Mouse (Mus musculus) heart, embryonic 13.5 days (tissue): ENCODE measurements around the gene Tmem37. TPM values are rescaled to one million over a fixed set of nuclear protein-coding genes. Genes with fewer than 3 reads are reported as not detected.

Experiments
- ATAC-seq: fragments of 200-750 bp; cut with Nextera tagmentation; 2 replicates; pipeline ENCODE4 v1.8.0; 2017; ENCODE audit warnings: moderate TSS enrichment; ENCODE audit not compliant: insufficient number of reproducible peaks, low FRiP score, low TSS enrichment; ENCODE audit errors: extremely low read depth
- H3K27ac ChIP-seq: fragments of 300-500 bp; sonication (generic); replicated peaks from 2 replicates; pipeline ENCODE4 v1.5.1; 2015; ENCODE audit warnings: moderate library complexity, mild to moderate bottlenecking, inconsistent platforms
- H3K27me3 ChIP-seq: fragments of 300-500 bp; sonication (generic); replicated peaks from 2 replicates; pipeline ENCODE4 v1.6.1; 2015; ENCODE audit warnings: mild to moderate bottlenecking, inconsistent platforms
- H3K36me3 ChIP-seq: fragments of 300-500 bp; sonication (generic); 2 replicates; pipeline ENCODE4 v1.6.1; 2015; ENCODE audit warnings: mild to moderate bottlenecking, inconsistent platforms
- H3K4me1 ChIP-seq: fragments of 300-500 bp; sonication (generic); 2 replicates; pipeline ENCODE4 v1.6.1; 2015; ENCODE audit warnings: inconsistent platforms
- H3K4me2 ChIP-seq: fragments of 300-500 bp; sonication (generic); 2 replicates; pipeline ENCODE4 v1.6.1; 2015; ENCODE audit warnings: inconsistent platforms, mild to moderate bottlenecking, moderate library complexity
- H3K4me3 ChIP-seq: fragments of 300-500 bp; sonication (generic); 2 replicates; pipeline ENCODE4 v1.5.1; 2015; ENCODE audit warnings: moderate library complexity, mild to moderate bottlenecking, inconsistent platforms
- H3K9ac ChIP-seq: fragments of 300-500 bp; sonication (generic); 2 replicates; pipeline ENCODE4 v1.6.1; 2015; ENCODE audit warnings: inconsistent platforms, mild to moderate bottlenecking, moderate library complexity
- H3K9me3 ChIP-seq: fragments of 300-500 bp; sonication (generic); 2 replicates; pipeline ENCODE4 v1.6.1; 2016; ENCODE audit warnings: inconsistent platforms
- WGBS: fragments of 180-500 bp; shearing (Covaris S2); methylation state at CpG from one replicate; pipeline ENCODE4 v1.1.7; 2015; ENCODE audit warnings: mixed read lengths; 5-methylcytosine and 5-hydroxymethylcytosine counted together
- polyA plus RNA-seq: library from polyadenylated mRNA; unstranded; fragments of >200 nt; fragmentation: Nextera tagmentation; extraction: Ambion mirVana; gene quantifications from 2 replicates; pipeline ENCODE4 v1.2.1, GENCODE M21; 2015

The Tmem37 gene
- polyA plus RNA-seq, 1 experiment from 2014 or later: 14.7 TPM

GRCm38 (mm10) chr1:120056236-120056635 is 17.6 kb downstream of the Tmem37 start:
- H3K36me3 ChIP-seq: no peaks in the 10 kb centered on the region
- H3K9me3 ChIP-seq: no peaks in the 10 kb centered on the region
- no peak overlapping the region for H3K4me3 ChIP-seq
- peaks cover 6% of the 10 kb centered on the region for H3K4me1 ChIP-seq
- no peak overlapping the region for H3K27ac ChIP-seq
- H3K4me2 ChIP-seq: no peak overlapping the region
- ATAC-seq: no peak
- 58% methylated on average over 7 of the region's 7 CpGs for WGBS
- no peaks in the 10 kb centered on the region for H3K27me3 ChIP-seq
- H3K9ac ChIP-seq: no peak overlapping the region

- Histone ChIP-seq H3K27ac (peak overlapping the region; percentile 40; the same call in 1 of the 2 replicates), H3K36me3 (no peaks in the 10 kb centered on the region), H3K4me1 (peaks cover 10% of the 10 kb centered on the region), H3K4me3 (no peak overlapping the region), H3K9ac (no peak overlapping the region), H3K4me2 (no peak overlapping the region), H3K9me3 (no peaks in the 10 kb centered on the region), H3K27me3 (no peaks in the 10 kb centered on the region)
- 55% methylated on average over 6 of the region's 6 CpGs for WGBS
- no peak for ATAC-seq
Measured at GRCm38 (mm10) chr1:120055475-120055874, 18.4 kb downstream of the Tmem37 start.

GRCm38 (mm10) chr1:120054997-120055396 is 18.9 kb downstream of the Tmem37 start:
- Histone ChIP-seq H3K36me3 (no peaks in the 10 kb centered on the region), H3K27ac (peak overlapping the region; percentile 40; the same call in 1 of the 2 replicates), H3K4me3 (no peak overlapping the region), H3K4me2 (no peak overlapping the region), H3K4me1 (peaks cover 10% of the 10 kb centered on the region), H3K9ac (no peak overlapping the region), H3K27me3 (no peaks in the 10 kb centered on the region), H3K9me3 (no peaks in the 10 kb centered on the region)
- 77% methylated on average over 6 of the region's 6 CpGs for WGBS
- ATAC-seq: no peak

- no peaks in the 10 kb centered on the region for H3K9me3 ChIP-seq
- H3K9ac ChIP-seq: no peak overlapping the region
- H3K4me3 ChIP-seq: no peak overlapping the region
- no peak for ATAC-seq
- H3K27ac ChIP-seq: no peak overlapping the region
- peaks cover 6% of the 10 kb centered on the region; the same call in 1 of the 2 replicates for H3K4me1 ChIP-seq
- WGBS: 55% methylated on average over 1 of the region's 1 CpGs
- H3K36me3 ChIP-seq: no peaks in the 10 kb centered on the region
- H3K4me2 ChIP-seq: no peak overlapping the region
- no peaks in the 10 kb centered on the region for H3K27me3 ChIP-seq
Measured at GRCm38 (mm10) chr1:120051070-120051469, 22.8 kb downstream of the Tmem37 start.

GRCm38 (mm10) chr1:120047325-120047724 is 26.5 kb downstream of the Tmem37 start:
- H3K27ac ChIP-seq: no peak overlapping the region
- H3K9me3 ChIP-seq: no peaks in the 10 kb centered on the region
- no peak overlapping the region for H3K4me3 ChIP-seq
- no peaks in the 10 kb centered on the region for H3K27me3 ChIP-seq
- no peak overlapping the region for H3K9ac ChIP-seq
- no peak for ATAC-seq
- H3K4me2 ChIP-seq: no peak overlapping the region
- peaks cover 6% of the 10 kb centered on the region; the same call in 1 of the 2 replicates for H3K4me1 ChIP-seq
- H3K36me3 ChIP-seq: no peaks in the 10 kb centered on the region

- no peak for ATAC-seq
- Histone ChIP-seq H3K9me3 (no peaks in the 10 kb centered on the region), H3K4me1 (0 out of 2 replicates have a peak, but pooled peaks cover 1% of the 10 kb centered on the region), H3K4me3 (no peak overlapping the region), H3K9ac (no peak overlapping the region), H3K4me2 (no peak overlapping the region), H3K27me3 (no peaks in the 10 kb centered on the region), H3K36me3 (no peaks in the 10 kb centered on the region), H3K27ac (no peak overlapping the region)
- 79% methylated on average over 16 of the region's 16 CpGs for WGBS
Measured at GRCm38 (mm10) chr1:120044584-120044983, 29.3 kb downstream of the Tmem37 start.

- Histone ChIP-seq H3K4me2 (no peak overlapping the region), H3K4me1 (peaks cover 7% of the 10 kb centered on the region; the same call in 1 of the 2 replicates), H3K27ac (no peak overlapping the region), H3K4me3 (no peak overlapping the region), H3K27me3 (no peaks in the 10 kb centered on the region), H3K9me3 (no peaks in the 10 kb centered on the region), H3K36me3 (no peaks in the 10 kb centered on the region), H3K9ac (no peak overlapping the region)
- 74% methylated on average over 8 of the region's 8 CpGs for WGBS
- ATAC-seq: no peak
Measured at GRCm38 (mm10) chr1:120042421-120042820, 31.5 kb downstream of the Tmem37 start.

GRCm38 (mm10) chr1:120038594-120038993 is 35.3 kb downstream of the Tmem37 start:
- Histone ChIP-seq H3K4me3 (no peak overlapping the region), H3K27ac (no peak overlapping the region), H3K9ac (no peak overlapping the region), H3K9me3 (no peaks in the 10 kb centered on the region), H3K36me3 (no peaks in the 10 kb centered on the region), H3K4me2 (no peak overlapping the region), H3K4me1 (peaks cover 19% of the 10 kb centered on the region), H3K27me3 (no peaks in the 10 kb centered on the region)
- WGBS: 70% methylated on average over 9 of the region's 9 CpGs
- ATAC-seq: no peak

- Histone ChIP-seq H3K4me1 (peaks cover 25% of the 10 kb centered on the region), H3K36me3 (no peaks in the 10 kb centered on the region), H3K4me3 (no peak overlapping the region), H3K4me2 (no peak overlapping the region), H3K9ac (no peak overlapping the region), H3K27ac (peak overlapping the region; percentile 20; the same call in 1 of the 2 replicates), H3K9me3 (no peaks in the 10 kb centered on the region), H3K27me3 (0 out of 2 replicates have a peak, but pooled peaks cover 3% of the 10 kb centered on the region)
- ATAC-seq: no peak
- 46% methylated on average over 9 of the region's 9 CpGs for WGBS
Measured at GRCm38 (mm10) chr1:120037021-120037683, 36.7 kb downstream of the Tmem37 start.

GRCm38 (mm10) chr1:120035456-120036034 is 38.3 kb downstream of the Tmem37 start:
- WGBS: 75% methylated on average over 7 of the region's 7 CpGs
- no peak overlapping the region for H3K27ac ChIP-seq
- H3K4me1 ChIP-seq: peaks cover 25% of the 10 kb centered on the region
- H3K9me3 ChIP-seq: no peaks in the 10 kb centered on the region
- H3K9ac ChIP-seq: no peak overlapping the region
- no peak overlapping the region for H3K4me2 ChIP-seq
- no peaks in the 10 kb centered on the region for H3K36me3 ChIP-seq
- H3K27me3 ChIP-seq: 0 out of 2 replicates have a peak, but pooled peaks cover 3% of the 10 kb centered on the region
- ATAC-seq: no peak
- H3K4me3 ChIP-seq: no peak overlapping the region

- no peak for ATAC-seq
- Histone ChIP-seq H3K4me3 (no peak overlapping the region), H3K4me2 (no peak overlapping the region), H3K27me3 (0 out of 2 replicates have a peak, but pooled peaks cover 3% of the 10 kb centered on the region), H3K9me3 (no peaks in the 10 kb centered on the region), H3K4me1 (peaks cover 25% of the 10 kb centered on the region), H3K36me3 (no peaks in the 10 kb centered on the region), H3K9ac (no peak overlapping the region), H3K27ac (no peak overlapping the region)
- 52% methylated on average over 1 of the region's 1 CpGs for WGBS
Measured at GRCm38 (mm10) chr1:120034793-120035192, 39.1 kb downstream of the Tmem37 start.

- H3K4me1 ChIP-seq: peaks cover 21% of the 10 kb centered on the region
- H3K27ac ChIP-seq: no peak overlapping the region
- 58% methylated on average over 2 of the region's 2 CpGs for WGBS
- H3K36me3 ChIP-seq: no peaks in the 10 kb centered on the region
- no peaks in the 10 kb centered on the region for H3K9me3 ChIP-seq
- no peak overlapping the region for H3K4me3 ChIP-seq
- ATAC-seq: no peak
- peak overlapping the region; percentile 35; the same call in 1 of the 2 replicates for H3K4me2 ChIP-seq
- 0 out of 2 replicates have a peak, but pooled peaks cover 3% of the 10 kb centered on the region for H3K27me3 ChIP-seq
- H3K9ac ChIP-seq: no peak overlapping the region
Measured at GRCm38 (mm10) chr1:120033469-120033854, 40.4 kb downstream of the Tmem37 start.
